Mouse (Mus musculus) hindbrain, embryonic 11.5 days (tissue): ENCODE data around the gene Gpr135. TPM values are rescaled to one million over a fixed set of nuclear protein-coding genes. Genes with fewer than 3 reads are reported as not detected.

Experiments used
- ATAC-seq: fragments of 200-750 bp; cut with Nextera tagmentation; 2 replicates; pipeline ENCODE4 v1.8.0; 2017; ENCODE audit warnings: mild to moderate bottlenecking, moderate TSS enrichment, moderate library complexity; ENCODE audit not compliant: low FRiP score
- DNase-seq: peaks from one replicate; pipeline ENCODE4 v3.0.0-alpha.2; 2015; ENCODE audit warnings: low spot score
- H3K27ac ChIP-seq: fragments of 300-500 bp; sonication (generic); 2 replicates; pipeline ENCODE4 v1.5.1; 2014; ENCODE audit warnings: mild to moderate bottlenecking, low read depth, low read length
- H3K27me3 ChIP-seq: fragments of 300-500 bp; sonication (generic); 2 replicates; pipeline ENCODE4 v1.6.1; 2014; ENCODE audit warnings: mild to moderate bottlenecking, low read length, moderate library complexity, mixed read lengths; ENCODE audit not compliant: control insufficient read depth, insufficient read depth
- H3K36me3 ChIP-seq: fragments of 300-500 bp; sonication (generic); 2 replicates; pipeline ENCODE4 v1.6.1; 2014; ENCODE audit warnings: mild to moderate bottlenecking, low read length, moderate library complexity, mixed read lengths; ENCODE audit not compliant: control insufficient read depth, insufficient read depth
- H3K4me1 ChIP-seq: fragments of 300-500 bp; sonication (generic); replicated peaks from 2 replicates; pipeline ENCODE4 v1.6.1; 2014; ENCODE audit warnings: low read length, mixed read lengths; ENCODE audit not compliant: control insufficient read depth, insufficient read depth
- H3K4me2 ChIP-seq: fragments of 300-500 bp; sonication (generic); replicated peaks from 2 replicates; pipeline ENCODE4 v1.6.1; 2014; ENCODE audit warnings: mild to moderate bottlenecking, low read depth, low read length
- H3K4me3 ChIP-seq: fragments of 300-500 bp; sonication (generic); 2 replicates; pipeline ENCODE4 v1.5.1; 2014; ENCODE audit warnings: low read depth, low read length
- H3K9ac ChIP-seq: fragments of 300-500 bp; sonication (generic); 2 replicates; pipeline ENCODE4 v1.6.1; 2014; ENCODE audit warnings: low read depth, low read length
- H3K9me3 ChIP-seq: fragments of 300-500 bp; sonication (generic); 2 replicates; pipeline ENCODE4 v1.6.1; 2016; ENCODE audit warnings: low read length; ENCODE audit not compliant: control insufficient read depth
- WGBS: fragments of 180-500 bp; shearing (Covaris S2); extraction: QIAGEN DNeasy Blood & Tissue Kit; methylation state at CpG from one replicate; pipeline ENCODE4 v1.1.7; 2014; 5-methylcytosine and 5-hydroxymethylcytosine counted together
- polyA plus RNA-seq: library from polyadenylated mRNA; unstranded; fragments of >200 nt; fragmentation: Nextera tagmentation; extraction: Ambion mirVana; gene quantifications from 2 replicates; pipeline ENCODE4 v1.2.1, GENCODE M21; 2014

Gene Gpr135
- polyA plus RNA-seq, 1 experiment from 2014 or later: 1.1 TPM

GRCm38 (mm10) chr12:72086166-72086825 lies 15.4 kb upstream of the Gpr135 start:
- Histone ChIP-seq H3K4me3 (peak overlapping the region; percentile 68), H3K9ac (peak overlapping the region; percentile 91), H3K4me1 (peaks cover 5% of the 10 kb centered on the region), H3K4me2 (peak overlapping the region; percentile 70), H3K36me3 (no peaks in the 10 kb centered on the region), H3K27ac (peak overlapping the region; percentile 97), H3K9me3 (no peaks in the 10 kb centered on the region), H3K27me3 (no peaks in the 10 kb centered on the region)
- 3% methylated on average over 18 of the region's 18 CpGs for WGBS
- no peak for DNase-seq
- ATAC-seq: no peak

GRCm38 (mm10) chr12:72085329-72086165 lies 14.6 kb upstream of the Gpr135 start, which contains the start of the genes L3hypdh and Jkamp:
Gene L3hypdh, minus strand, starts transcription at chr12:72085439.
Gene Jkamp, plus strand, starts transcription at chr12:72085589.
- H3K9me3 ChIP-seq: no peaks in the 10 kb centered on the region
- DNase-seq (peak; percentile 100), ATAC-seq (peak; percentile 98)
- H3K36me3 ChIP-seq: no peaks in the 10 kb centered on the region
- peak within 1 kb of the TSS; percentile 91 for H3K4me2 ChIP-seq
- WGBS: under 1% methylated on average over 54 of the region's 60 CpGs
- H3K4me1 ChIP-seq: peaks cover 5% of the 10 kb centered on the region
- peak within 1 kb of the TSS; percentile 68 for H3K4me3 ChIP-seq
- peak within 1 kb of the TSS; percentile 91 for H3K9ac ChIP-seq
- peak within 1 kb of the TSS; percentile 97 for H3K27ac ChIP-seq
- H3K27me3 ChIP-seq: no peaks in the 10 kb centered on the region

- H3K9ac ChIP-seq: peak overlapping the region; percentile 72
- H3K27ac ChIP-seq: peak overlapping the region; percentile 83
- 0% methylated on average over 29 of the region's 31 CpGs for WGBS
- no peaks in the 10 kb centered on the region for H3K36me3 ChIP-seq
- H3K4me3 ChIP-seq: peak overlapping the region; percentile 68
- H3K4me1 ChIP-seq: peaks cover 5% of the 10 kb centered on the region
- H3K27me3 ChIP-seq: no peaks in the 10 kb centered on the region
- peak; percentile 48 for ATAC-seq
- peak overlapping the region; percentile 91 for H3K4me2 ChIP-seq
- DNase-seq: no peak
- no peaks in the 10 kb centered on the region for H3K9me3 ChIP-seq
These were observed 14.1 kb upstream of the Gpr135 start for GRCm38 (mm10) chr12:72085024-72085328.

DNA sequence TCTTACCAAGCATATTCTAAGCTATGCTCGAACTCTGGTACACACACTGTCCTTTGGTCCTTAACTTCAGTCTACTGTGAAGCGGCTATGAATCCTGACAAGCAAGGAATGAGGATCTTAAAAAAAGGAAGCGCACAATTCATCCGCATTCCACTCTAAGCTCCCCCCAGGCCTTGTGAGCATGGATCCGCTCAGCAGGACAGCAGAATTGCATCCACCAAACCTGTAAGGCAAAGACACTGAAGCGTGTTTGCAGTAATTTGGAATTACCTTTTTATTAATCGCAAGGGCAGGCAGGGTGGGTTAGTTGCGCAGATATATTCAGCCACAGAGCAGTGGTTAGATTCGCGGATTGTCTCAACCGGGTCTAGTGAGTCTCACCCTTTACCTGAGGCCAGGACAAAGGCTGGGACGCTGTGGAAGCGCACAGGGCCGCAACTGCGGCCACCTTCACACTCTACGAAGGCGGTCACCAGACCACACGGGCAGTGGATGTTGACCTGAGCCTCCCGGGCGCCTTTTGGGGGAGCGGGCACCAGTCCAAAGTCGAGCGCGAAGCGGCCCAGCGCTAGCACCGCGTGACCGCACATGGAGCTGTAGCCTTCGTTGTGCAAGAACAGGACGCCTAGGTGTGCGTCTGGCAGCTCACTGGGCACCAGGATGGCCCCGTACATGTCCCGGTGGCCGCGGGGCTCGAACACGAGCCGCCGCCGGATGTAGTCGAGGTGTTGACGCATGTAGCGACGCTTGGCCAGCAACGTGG lies 13.5 kb upstream of the Gpr135 start:
- Histone ChIP-seq H3K36me3 (no peaks in the 10 kb centered on the region), H3K27ac (peak overlapping the region; percentile 83), H3K27me3 (no peaks in the 10 kb centered on the region), H3K4me3 (peak overlapping the region; percentile 68), H3K9ac (peak overlapping the region; percentile 72), H3K4me1 (peaks cover 5% of the 10 kb centered on the region), H3K9me3 (no peaks in the 10 kb centered on the region), H3K4me2 (peak overlapping the region; percentile 91)
- ATAC-seq (peak; percentile 9; the same call in 1 of the 2 replicates), DNase-seq (peak; percentile 56)
- WGBS: 4% methylated on average over 46 of the region's 46 CpGs

DNA sequence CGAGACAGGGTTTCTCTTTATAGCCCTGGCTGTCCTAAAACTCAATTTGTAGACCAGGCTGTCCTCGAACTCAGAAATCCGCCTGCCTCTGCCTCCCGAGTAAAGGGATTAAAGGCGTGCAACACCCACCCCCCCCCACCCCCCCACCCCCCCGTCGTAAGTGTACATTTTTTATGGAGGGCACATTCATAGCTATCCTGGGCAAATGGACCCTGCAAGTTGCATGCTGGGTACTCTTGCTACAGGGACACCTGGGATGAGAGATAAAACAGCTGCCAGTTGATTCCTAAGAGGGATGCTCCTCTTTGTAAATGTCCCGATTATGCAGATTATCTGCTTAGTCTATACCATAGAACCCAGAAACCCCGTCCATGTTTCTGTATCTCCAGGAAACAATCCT lies 12.3 kb upstream of the Gpr135 start:
- peaks cover 5% of the 10 kb centered on the region for H3K4me1 ChIP-seq
- H3K9ac ChIP-seq: no peak overlapping the region
- H3K4me2 ChIP-seq: no peak overlapping the region
- DNase-seq (no peak), ATAC-seq (no peak)
- H3K4me3 ChIP-seq: no peak overlapping the region
- no peaks in the 10 kb centered on the region for H3K36me3 ChIP-seq
- 86% methylated on average over 9 of the region's 9 CpGs for WGBS
- no peaks in the 10 kb centered on the region for H3K27me3 ChIP-seq
- H3K27ac ChIP-seq: no peak overlapping the region
- H3K9me3 ChIP-seq: no peaks in the 10 kb centered on the region

DNA sequence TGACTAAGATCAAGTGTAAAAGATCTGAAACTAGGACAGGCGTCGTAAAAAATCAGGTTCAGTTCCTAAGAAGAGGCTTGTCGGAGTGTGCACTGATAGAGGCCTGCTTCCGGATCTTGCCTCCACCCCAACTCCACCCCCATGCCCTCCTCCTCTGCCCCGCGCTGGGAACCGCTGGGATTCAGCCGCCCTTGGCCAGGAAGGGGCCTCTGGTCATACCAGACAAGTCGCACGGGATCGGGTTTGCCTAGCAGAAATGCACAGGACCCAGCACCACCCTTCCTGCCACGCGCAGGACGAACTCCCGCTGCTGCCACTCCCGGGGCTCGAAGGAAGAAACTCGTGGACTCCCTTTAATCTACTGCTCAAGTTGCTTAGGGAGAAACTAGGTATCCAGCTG lies 11.4 kb upstream of the Gpr135 start:
- no peak overlapping the region for H3K9ac ChIP-seq
- H3K27ac ChIP-seq: no peak overlapping the region
- peaks cover 5% of the 10 kb centered on the region for H3K4me1 ChIP-seq
- H3K4me3 ChIP-seq: no peak overlapping the region
- WGBS: 34% methylated on average over 18 of the region's 18 CpGs
- no peaks in the 10 kb centered on the region for H3K9me3 ChIP-seq
- H3K36me3 ChIP-seq: no peaks in the 10 kb centered on the region
- DNase-seq (peak; percentile 16), ATAC-seq (no peak)
- peak overlapping the region; percentile 25 for H3K4me2 ChIP-seq
- no peaks in the 10 kb centered on the region for H3K27me3 ChIP-seq

GRCm38 (mm10) chr12:72081961-72082360 lies 11.0 kb upstream of the Gpr135 start:
- H3K9me3 ChIP-seq: no peaks in the 10 kb centered on the region
- ATAC-seq (no peak), DNase-seq (no peak)
- no peaks in the 10 kb centered on the region for H3K36me3 ChIP-seq
- H3K27ac ChIP-seq: no peak overlapping the region
- no peak overlapping the region for H3K9ac ChIP-seq
- no peak overlapping the region for H3K4me3 ChIP-seq
- 80% methylated on average over 3 of the region's 3 CpGs for WGBS
- H3K4me1 ChIP-seq: peaks cover 5% of the 10 kb centered on the region
- no peak overlapping the region; the same call in 1 of the 2 replicates for H3K4me2 ChIP-seq
- H3K27me3 ChIP-seq: no peaks in the 10 kb centered on the region

DNA sequence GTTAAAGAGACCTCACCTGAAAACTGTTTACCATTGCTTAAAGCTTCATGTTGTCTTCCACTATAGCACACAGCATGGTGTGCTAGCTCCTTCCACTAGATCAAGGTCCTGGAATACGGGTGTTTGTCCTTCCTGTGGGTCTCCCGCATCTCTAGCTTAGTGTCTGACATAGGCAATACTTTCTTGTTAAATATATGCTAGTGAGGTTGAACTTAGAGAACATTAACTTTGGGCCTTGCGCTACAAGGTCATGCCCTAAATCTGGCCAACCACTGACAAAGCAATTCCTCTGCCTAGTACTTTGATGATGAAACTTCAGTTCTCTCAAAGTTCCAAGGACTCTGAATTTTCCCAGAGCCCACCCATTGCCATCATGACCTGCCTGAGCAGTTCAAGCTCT lies 7.3 kb upstream of the Gpr135 start:
- Histone ChIP-seq H3K4me1 (peaks cover 3% of the 10 kb centered on the region), H3K9ac (no peak overlapping the region), H3K9me3 (no peaks in the 10 kb centered on the region), H3K36me3 (no peaks in the 10 kb centered on the region), H3K4me2 (no peak overlapping the region), H3K4me3 (no peak overlapping the region), H3K27me3 (no peaks in the 10 kb centered on the region), H3K27ac (no peak overlapping the region)
- no peak for ATAC-seq
- 83% methylated on average over 3 of the region's 3 CpGs for WGBS
- DNase-seq: no peak
